ENCODE assay signal across 8 mouse cellular contexts in the genomic region with DNA sequence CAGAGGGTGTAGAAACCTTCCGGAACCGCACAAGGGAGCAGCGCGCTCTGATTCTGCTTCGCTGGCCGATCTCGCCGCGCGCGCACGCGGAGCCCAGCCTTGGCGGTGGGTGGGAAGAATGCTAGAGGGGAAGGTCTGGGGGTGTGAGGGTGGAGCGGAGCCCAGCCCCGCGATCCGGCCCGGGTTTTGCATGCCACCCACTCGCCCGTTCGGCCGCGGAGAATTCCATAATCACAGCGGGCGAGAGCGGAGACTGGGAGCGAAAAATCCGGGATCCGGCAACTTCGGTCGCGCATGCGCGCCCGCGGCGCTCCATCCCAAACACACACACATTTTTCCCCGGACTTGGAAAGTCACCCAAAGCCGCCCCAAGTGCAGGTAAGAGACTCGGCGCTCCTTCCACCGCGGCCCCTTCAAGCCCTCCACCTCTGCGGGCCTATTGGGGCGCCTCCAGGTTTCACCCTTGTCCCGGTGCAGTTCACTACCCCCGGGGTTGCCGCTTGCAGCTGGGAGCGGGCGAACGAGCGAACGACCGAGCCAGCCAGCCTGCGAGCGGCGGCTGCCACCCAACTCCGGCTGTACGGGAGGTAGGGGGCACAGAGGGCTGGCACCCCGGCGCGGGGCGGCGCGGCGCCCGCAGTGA. TPM values are rescaled to one million over a fixed set of nuclear protein-coding genes. Genes with fewer than 3 reads are reported as not detected.
DNase-seq lines count a peak whose midpoint lies in the region; ATAC-seq and TF ChIP-seq lines count a peak whose summit lies in the region.

Casz1 (plus strand) TSS at position 293 of the 643 bp plus-strand sequence.

- WGBS in forebrain, embryonic 12.5 days: under 1% methylated on average over 68 of the region's 68 CpGs
- under 1% methylated on average over 68 of the region's 68 CpGs for WGBS in heart, embryonic 15.5 days
- whole genome bisulfite sequencing in liver, adult 2 months: under 1% methylated on average over 68 of the region's 68 CpGs
- WGBS in neural tube, embryonic 12.5 days: under 1% methylated on average over 68 of the region's 68 CpGs

- H3K36me3 ChIP-seq in forebrain, embryonic 12.5 days (replicated peaks): no peaks in the 10 kb centered on the region
- H3K36me3 ChIP-seq in heart, embryonic 15.5 days: no peaks in the 10 kb centered on the region
- H3K36me3 ChIP-seq in liver, adult 2 months (ENCODE audit: control insufficient read depth, insufficient read depth, low read length): no peaks in the 10 kb centered on the region
- no peaks in the 10 kb centered on the region for H3K36me3 ChIP-seq in neural tube, embryonic 12.5 days

- H3K79me2 ChIP-seq in liver, adult 2 months (ENCODE audit: control insufficient read depth, insufficient read depth, low read length): no peaks in the 10 kb centered on the region

- no peak for TF ChIP-seq POLR2A in liver, adult 2 months (IDR thresholded peaks at IDR 0.05; ENCODE audit: extremely low read depth, insufficient read depth, low read length)

- H3K4me3 ChIP-seq in forebrain, embryonic 12.5 days (replicated peaks): peak within 1 kb of the TSS; percentile 54
- peak within 1 kb of the TSS; percentile 89 for H3K4me3 ChIP-seq in heart, embryonic 15.5 days
- H3K4me3 ChIP-seq in liver, adult 2 months (ENCODE audit: insufficient read depth, low read depth, low read length): peak within 1 kb of the TSS; percentile 76
- peak within 1 kb of the TSS; percentile 57 for H3K4me3 ChIP-seq in neural tube, embryonic 12.5 days

- peak; percentile 57 for DNase-seq in 3T3-L1 (ENCODE audit: low read depth, low spot score)
- DNase-seq in brain, embryonic 18.5 days (ENCODE audit: low read depth, low spot score): peak; percentile 78
- peak; percentile 96 for DNase-seq in kidney, postnatal 14 days
- peak; percentile 26 for DNase-seq in liver, adult 2 months (ENCODE audit: extremely low read depth, low read depth, low spot score)
- peak; percentile 86 for DNase-seq in urinary bladder, adult 2 months (ENCODE audit: low spot score)

- H3K27ac ChIP-seq in forebrain, embryonic 12.5 days: no peak within 1 kb of the TSS
- H3K27ac ChIP-seq in heart, embryonic 15.5 days: peak within 1 kb of the TSS; percentile 96
- no peak within 1 kb of the TSS for H3K27ac ChIP-seq in liver, adult 2 months (replicated peaks; ENCODE audit: insufficient read depth, low read depth, low read length)
- H3K27ac ChIP-seq in neural tube, embryonic 12.5 days: peak within 1 kb of the TSS; percentile 22; the same call in 1 of the 2 replicates

- TF ChIP-seq CTCF in liver, adult 2 months (IDR thresholded peaks at IDR 0.05; ENCODE audit: low read depth, low read length): no peak

- H3K9ac ChIP-seq in forebrain, embryonic 12.5 days: peak within 1 kb of the TSS; percentile 72
- peak within 1 kb of the TSS; percentile 87 for H3K9ac ChIP-seq in heart, embryonic 15.5 days
- peak within 1 kb of the TSS; percentile 65 for H3K9ac ChIP-seq in liver, adult 2 months (ENCODE audit: low read depth, low read length)
- H3K9ac ChIP-seq in neural tube, embryonic 12.5 days: peak within 1 kb of the TSS; percentile 64

- no peaks in the 10 kb centered on the region for H3K9me3 ChIP-seq in forebrain, embryonic 12.5 days
- no peaks in the 10 kb centered on the region for H3K9me3 ChIP-seq in heart, embryonic 15.5 days (replicated peaks)
- no peaks in the 10 kb centered on the region for H3K9me3 ChIP-seq in neural tube, embryonic 12.5 days

- peak within 1 kb of the TSS; percentile 100 for H3K4me2 ChIP-seq in forebrain, embryonic 12.5 days
- peak within 1 kb of the TSS; percentile 86 for H3K4me2 ChIP-seq in heart, embryonic 15.5 days
- H3K4me2 ChIP-seq in neural tube, embryonic 12.5 days (replicated peaks): peak within 1 kb of the TSS; percentile 91

- ATAC-seq in forebrain, embryonic 12.5 days (ENCODE audit: low FRiP score): peak; percentile 84
- peak; percentile 76 for ATAC-seq in heart, embryonic 15.5 days (replicated peaks; ENCODE audit: insufficient number of reproducible peaks, insufficient read depth, low FRiP score, low read depth)
- peak; percentile 71 for ATAC-seq in neural tube, embryonic 12.5 days (ENCODE audit: low FRiP score, low read depth)

- H3K4me1 ChIP-seq in forebrain, embryonic 12.5 days: peaks cover 52% of the 10 kb centered on the region
- peaks cover 46% of the 10 kb centered on the region for H3K4me1 ChIP-seq in heart, embryonic 15.5 days (replicated peaks)
- H3K4me1 ChIP-seq in liver, adult 2 months (ENCODE audit: control insufficient read depth, insufficient read depth, low read length): peaks cover 2% of the 10 kb centered on the region; the same call in 1 of the 2 replicates
- H3K4me1 ChIP-seq in neural tube, embryonic 12.5 days: peaks cover 39% of the 10 kb centered on the region

- peaks cover 69% of the 10 kb centered on the region for H3K27me3 ChIP-seq in forebrain, embryonic 12.5 days
- peaks cover 31% of the 10 kb centered on the region for H3K27me3 ChIP-seq in heart, embryonic 15.5 days
- peaks cover 19% of the 10 kb centered on the region for H3K27me3 ChIP-seq in liver, adult 2 months (ENCODE audit: control insufficient read depth, insufficient read depth, low read length)
- H3K27me3 ChIP-seq in neural tube, embryonic 12.5 days (replicated peaks): peaks cover 57% of the 10 kb centered on the region

RNA-seq across cellular contexts. Expression of gene Casz1, which starts in this region (rescaled TPM):
- polyA plus RNA-seq in forebrain, embryonic 12.5 days (2016; fragmentation: Nextera tagmentation; extraction: Ambion mirVana): 2.8 and 3.1 TPM in 2 replicates
- polyA plus RNA-seq in heart, embryonic 15.5 days (2015; fragmentation: Nextera tagmentation; extraction: Ambion mirVana): 20.7 and 22.6 TPM in 2 replicates
- total RNA-seq in liver, adult 2 months (2014; rRNA removed): 0.09 and 0.34 TPM in 2 replicates
- 0.24 TPM in 2 replicates for polyA plus RNA-seq in liver, adult 2 months (2012; rRNA removed)
- polyA plus RNA-seq in neural tube, embryonic 12.5 days (2016; fragmentation: Nextera tagmentation; extraction: Ambion mirVana): 14.2 and 16.3 TPM in 2 replicates
- 21.0 and 29.8 TPM in 2 replicates for polyA plus RNA-seq in urinary bladder, adult 2 months (2012; rRNA removed)

Comparison
In these comparisons a context has a peak if more than half of its experiments do, and no peak if none do; other contexts are left out.
1. Peak in DNase-seq, H3K4me3 ChIP-seq and H3K9ac ChIP-seq in liver, adult 2 months; RNA of the gene not detected or under 1 TPM.
2. DNase-seq: peak in every context shown above with its lines; median percentile 96 in kidney, postnatal 14 days; 86 in urinary bladder, adult 2 months; 78 in brain, embryonic 18.5 days; 57 in 3T3-L1; 26 in liver, adult 2 months.
3. H3K27ac ChIP-seq: peak in heart, embryonic 15.5 days (single experiment) and neural tube, embryonic 12.5 days (single experiment); none in forebrain, embryonic 12.5 days (single experiment) and liver, adult 2 months (single experiment).
4. Peak in every context shown above with its lines, with median percentiles within 50 percentile points of each other: ATAC-seq, H3K4me2 ChIP-seq, H3K4me3 ChIP-seq and H3K9ac ChIP-seq.